Mouse (Mus musculus) liver, embryonic 15.5 days (tissue): ENCODE measurements at regions not wholly inside any gene's neighbourhood (a gene's known extent, or its start where the extent isn't known, plus 50 kb on each side); places are given as distances from the start of the nearest gene placed in this dataset.

Experiments
- ATAC-seq: fragments of 200-750 bp; cut with Nextera tagmentation; 2 replicates; pipeline ENCODE4 v1.8.0; 2017; ENCODE audit warnings: moderate number of reproducible peaks, mild to moderate bottlenecking, moderate library complexity; ENCODE audit not compliant: insufficient read depth
- H3K27ac ChIP-seq: fragments of 300-500 bp; sonication (generic); replicated peaks from 2 replicates; pipeline ENCODE4 v1.5.1; 2015; ENCODE audit warnings: mild to moderate bottlenecking, inconsistent platforms
- H3K27me3 ChIP-seq: fragments of 300-500 bp; sonication (generic); 2 replicates; pipeline ENCODE4 v1.6.1; 2015; ENCODE audit warnings: mild to moderate bottlenecking, inconsistent platforms
- H3K36me3 ChIP-seq: fragments of 300-500 bp; sonication (generic); replicated peaks from 2 replicates; pipeline ENCODE4 v1.6.1; 2015; ENCODE audit warnings: moderate library complexity, mild to moderate bottlenecking, inconsistent platforms
- H3K4me1 ChIP-seq: fragments of 300-500 bp; sonication (generic); replicated peaks from 2 replicates; pipeline ENCODE4 v1.6.1; 2015; ENCODE audit warnings: inconsistent platforms
- H3K4me2 ChIP-seq: fragments of 300-500 bp; sonication (generic); 2 replicates; pipeline ENCODE4 v1.6.1; 2015; ENCODE audit warnings: moderate library complexity, mild to moderate bottlenecking, inconsistent platforms
- H3K4me3 ChIP-seq: fragments of 300-500 bp; sonication (generic); replicated peaks from 2 replicates; pipeline ENCODE4 v1.5.1; 2015; ENCODE audit warnings: mild to moderate bottlenecking, inconsistent platforms
- H3K9ac ChIP-seq: fragments of 300-500 bp; sonication (generic); 2 replicates; pipeline ENCODE4 v1.6.1; 2015; ENCODE audit warnings: moderate library complexity, mild to moderate bottlenecking, inconsistent platforms
- H3K9me3 ChIP-seq: fragments of 300-500 bp; sonication (generic); replicated peaks from 2 replicates; pipeline ENCODE4 v1.6.1; 2016; ENCODE audit warnings: inconsistent platforms
- WGBS: fragments of 180-500 bp; shearing (Covaris S2); methylation state at CpG from one replicate; pipeline ENCODE4 v1.1.7; 2015; ENCODE audit warnings: mixed read lengths; ENCODE audit not compliant: insufficient replicate concordance; 5-methylcytosine and 5-hydroxymethylcytosine counted together

DNA sequence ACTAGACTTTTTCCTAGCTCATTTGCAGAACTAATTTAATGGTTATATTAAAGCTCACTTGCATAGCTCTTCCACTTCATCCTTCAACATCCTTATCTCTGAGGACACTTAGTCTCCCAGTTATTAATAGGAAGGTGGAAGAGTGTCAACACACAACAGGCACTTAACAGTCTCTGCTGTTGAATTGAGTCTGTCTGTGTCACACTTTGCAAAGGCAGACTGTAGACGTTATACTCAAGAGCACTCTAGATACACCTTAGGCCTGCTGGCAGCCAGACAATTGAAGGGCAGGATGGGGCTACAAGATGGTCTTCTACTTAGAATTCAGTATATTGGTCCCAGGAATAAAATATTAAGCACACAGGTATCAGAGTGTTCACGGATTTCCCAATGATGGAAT, 172.6 kb upstream of the F930015N05Rik start:
- no peaks in the 10 kb centered on the region for H3K4me1 ChIP-seq
- H3K36me3 ChIP-seq, result no peaks in the 10 kb centered on the region
- H3K9me3 ChIP-seq, result no peaks in the 10 kb centered on the region
- 53% methylated on average over 2 of the region's 2 CpGs for WGBS
- no peak overlapping the region for H3K4me3 ChIP-seq
- no peak for ATAC-seq
- H3K27ac ChIP-seq, result no peak overlapping the region
- no peaks in the 10 kb centered on the region for H3K27me3 ChIP-seq
- no peak overlapping the region for H3K4me2 ChIP-seq
- H3K9ac ChIP-seq, result no peak overlapping the region

DNA sequence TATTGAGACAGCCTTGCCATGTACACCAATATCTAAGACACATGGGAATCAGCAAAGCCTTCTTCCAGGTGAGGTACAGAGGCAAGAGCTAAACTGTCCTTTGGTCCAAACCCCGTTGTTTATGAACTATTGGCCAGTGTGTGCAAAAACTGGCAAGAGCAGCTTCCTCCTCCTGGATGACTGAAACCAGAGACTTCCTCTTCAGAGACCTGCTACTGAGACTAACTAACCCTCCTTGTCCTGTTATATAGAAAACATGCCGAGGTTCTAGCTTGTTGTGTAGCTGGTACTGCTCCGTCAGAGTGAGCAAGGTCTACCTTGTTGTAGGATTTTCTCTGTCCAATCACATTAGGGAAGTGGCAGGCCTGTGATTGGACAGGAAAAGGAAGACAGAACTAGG, 174.3 kb upstream of the F930015N05Rik start:
- H3K4me3 ChIP-seq, result no peak overlapping the region
- no peaks in the 10 kb centered on the region for H3K27me3 ChIP-seq
- H3K9ac ChIP-seq, result no peak overlapping the region
- H3K36me3 ChIP-seq, result no peaks in the 10 kb centered on the region
- H3K9me3 ChIP-seq, result no peaks in the 10 kb centered on the region
- 23% methylated on average over 3 of the region's 3 CpGs for WGBS
- H3K4me2 ChIP-seq, result no peak overlapping the region
- no peak for ATAC-seq
- no peaks in the 10 kb centered on the region for H3K4me1 ChIP-seq
- no peak overlapping the region for H3K27ac ChIP-seq

DNA sequence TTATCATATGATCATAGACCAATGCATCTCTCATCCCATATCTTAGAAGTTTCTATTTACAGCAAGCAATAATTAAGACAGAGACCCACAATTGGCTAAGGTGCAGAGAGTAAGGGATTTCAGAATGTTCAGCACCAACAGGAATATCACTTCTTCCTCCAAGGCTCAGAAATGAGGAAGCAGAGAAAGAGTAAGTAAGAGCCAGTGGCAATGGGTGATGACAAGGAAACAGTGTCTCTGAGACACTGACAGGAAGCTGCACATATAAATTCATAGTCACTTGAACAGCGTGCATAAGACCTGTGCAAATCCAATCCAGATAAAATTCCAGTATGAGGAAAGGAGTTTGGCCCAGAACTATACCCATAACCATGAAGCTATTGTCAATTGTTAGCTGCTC, 178.7 kb upstream of the F930015N05Rik start:
- no peak overlapping the region for H3K4me3 ChIP-seq
- no peak overlapping the region for H3K27ac ChIP-seq
- no peaks in the 10 kb centered on the region for H3K4me1 ChIP-seq
- ATAC-seq, result no peak
- WGBS, result 23% methylated on average over 1 of the region's 1 CpGs
- H3K9me3 ChIP-seq, result no peaks in the 10 kb centered on the region
- H3K9ac ChIP-seq, result no peak overlapping the region
- H3K36me3 ChIP-seq, result no peaks in the 10 kb centered on the region
- no peak overlapping the region for H3K4me2 ChIP-seq
- no peaks in the 10 kb centered on the region for H3K27me3 ChIP-seq

DNA sequence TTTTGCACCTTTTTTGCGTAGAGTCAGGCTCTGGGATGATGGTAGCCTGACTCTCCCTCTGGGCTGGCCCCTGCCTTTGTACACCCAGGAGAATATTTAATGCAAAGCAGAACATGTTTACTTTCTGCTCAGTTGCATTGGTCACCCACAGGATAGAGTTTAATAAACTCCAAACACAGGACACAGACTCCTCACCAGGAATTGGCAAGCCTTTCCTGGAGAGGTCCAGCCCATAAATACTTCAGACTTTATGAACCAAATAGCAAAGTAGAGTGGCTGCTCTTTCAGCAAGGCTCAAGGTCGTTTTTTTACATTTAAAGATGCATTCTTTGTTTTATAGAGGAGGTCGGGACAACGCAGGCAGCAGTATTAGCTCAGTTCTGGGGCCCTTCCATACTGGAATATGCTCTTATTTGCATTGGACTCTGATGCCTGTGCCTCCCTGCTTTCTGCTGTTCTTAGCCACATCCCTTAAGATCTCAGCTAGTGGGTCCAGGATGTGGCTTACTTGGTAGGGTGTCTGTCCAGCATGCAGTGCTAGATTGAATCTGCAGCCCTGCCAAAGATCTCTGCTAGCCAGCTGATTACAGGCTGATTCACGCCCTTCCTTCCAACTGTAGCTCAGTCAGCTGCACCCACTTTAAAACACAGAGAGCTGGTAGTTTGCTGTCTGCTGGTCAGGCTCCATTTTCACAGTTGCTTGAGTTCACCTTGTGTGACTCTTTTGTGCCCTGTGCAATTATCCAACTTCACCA, 182.4 kb upstream of the F930015N05Rik start:
- Histone ChIP-seq H3K4me2 (no peak overlapping the region), H3K9ac (no peak overlapping the region), H3K9me3 (no peaks in the 10 kb centered on the region), H3K27me3 (no peaks in the 10 kb centered on the region), H3K36me3 (no peaks in the 10 kb centered on the region), H3K4me1 (no peaks in the 10 kb centered on the region), H3K27ac (no peak overlapping the region), H3K4me3 (no peak overlapping the region)
- 40% methylated on average over 5 of the region's 5 CpGs for WGBS
- no peak for ATAC-seq

DNA sequence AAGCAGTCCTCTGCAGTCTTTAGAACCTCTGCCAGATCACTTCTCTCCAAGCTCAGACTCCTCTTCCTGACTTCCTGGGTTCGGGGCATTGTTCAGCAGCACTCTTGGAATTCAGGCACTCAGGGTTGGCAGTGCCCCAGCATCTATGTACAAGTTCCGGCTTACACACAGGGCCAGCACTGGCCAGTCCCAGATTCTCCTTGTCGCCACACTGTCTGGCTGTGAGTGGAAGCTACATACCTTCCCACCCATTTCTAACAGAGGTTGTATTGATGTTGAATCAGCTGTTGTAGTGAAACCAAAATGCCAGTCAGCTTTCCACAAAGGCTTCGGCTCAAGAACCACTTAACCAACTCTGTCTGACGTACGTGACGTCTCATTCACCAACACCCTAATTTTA, 190.7 kb upstream of the F930015N05Rik start:
- H3K4me2 ChIP-seq, result no peak overlapping the region
- no peak overlapping the region for H3K9ac ChIP-seq
- no peaks in the 10 kb centered on the region for H3K36me3 ChIP-seq
- H3K27ac ChIP-seq, result no peak overlapping the region
- no peaks in the 10 kb centered on the region for H3K9me3 ChIP-seq
- no peaks in the 10 kb centered on the region for H3K27me3 ChIP-seq
- H3K4me3 ChIP-seq, result no peak overlapping the region
- no peak for ATAC-seq
- WGBS, result 64% methylated on average over 7 of the region's 7 CpGs
- no peaks in the 10 kb centered on the region for H3K4me1 ChIP-seq

DNA sequence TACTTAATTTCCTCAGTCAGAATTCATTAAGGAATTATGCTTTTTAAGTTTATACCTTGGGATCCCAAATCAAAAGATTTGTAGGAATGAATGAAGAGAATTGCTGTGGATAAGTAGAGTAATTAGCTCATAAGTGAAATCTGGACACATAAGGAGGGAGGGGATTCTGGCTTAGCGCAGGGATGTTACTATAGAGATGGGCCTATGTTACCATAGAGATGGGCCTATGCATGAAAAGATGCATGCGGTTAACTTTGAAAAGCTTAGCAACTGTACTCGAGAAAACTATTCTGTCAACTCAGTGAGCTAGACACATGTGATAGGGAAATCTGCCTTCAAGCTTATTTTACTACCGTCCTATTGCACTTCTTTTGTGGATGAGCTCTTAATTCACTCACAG, 204.5 kb upstream of the F930015N05Rik start:
- Histone ChIP-seq H3K4me2 (no peak overlapping the region), H3K9ac (no peak overlapping the region), H3K9me3 (no peaks in the 10 kb centered on the region), H3K27me3 (no peaks in the 10 kb centered on the region), H3K27ac (no peak overlapping the region), H3K4me1 (no peaks in the 10 kb centered on the region), H3K36me3 (no peaks in the 10 kb centered on the region), H3K4me3 (no peak overlapping the region)
- 61% methylated on average over 4 of the region's 4 CpGs for WGBS
- ATAC-seq, result no peak

DNA sequence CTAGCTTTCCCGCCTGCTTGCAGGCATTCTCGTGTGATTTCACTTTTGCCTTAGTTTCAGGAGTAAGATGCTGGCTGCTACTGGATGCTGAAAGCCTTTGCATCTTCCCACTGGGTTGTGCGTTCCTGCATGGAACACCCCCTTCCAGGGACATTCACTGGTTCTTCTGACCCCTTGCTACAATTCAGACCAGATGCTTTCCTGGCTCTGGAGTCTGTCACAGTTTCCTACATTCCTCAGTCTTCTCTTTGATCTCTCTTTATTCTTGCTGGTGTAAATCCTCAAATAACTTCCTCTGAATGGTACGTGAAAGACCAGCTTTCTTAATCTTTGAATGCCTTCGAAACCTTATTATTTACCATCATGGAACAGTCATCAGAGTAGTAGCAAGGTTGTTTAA, 206.7 kb upstream of the F930015N05Rik start:
- H3K4me3 ChIP-seq, result no peak overlapping the region
- no peaks in the 10 kb centered on the region for H3K36me3 ChIP-seq
- H3K27me3 ChIP-seq, result no peaks in the 10 kb centered on the region
- no peak for ATAC-seq
- no peak overlapping the region for H3K9ac ChIP-seq
- WGBS, result 43% methylated on average over 5 of the region's 5 CpGs
- no peaks in the 10 kb centered on the region for H3K4me1 ChIP-seq
- no peak overlapping the region for H3K27ac ChIP-seq
- no peak overlapping the region for H3K4me2 ChIP-seq
- H3K9me3 ChIP-seq, result no peaks in the 10 kb centered on the region

DNA sequence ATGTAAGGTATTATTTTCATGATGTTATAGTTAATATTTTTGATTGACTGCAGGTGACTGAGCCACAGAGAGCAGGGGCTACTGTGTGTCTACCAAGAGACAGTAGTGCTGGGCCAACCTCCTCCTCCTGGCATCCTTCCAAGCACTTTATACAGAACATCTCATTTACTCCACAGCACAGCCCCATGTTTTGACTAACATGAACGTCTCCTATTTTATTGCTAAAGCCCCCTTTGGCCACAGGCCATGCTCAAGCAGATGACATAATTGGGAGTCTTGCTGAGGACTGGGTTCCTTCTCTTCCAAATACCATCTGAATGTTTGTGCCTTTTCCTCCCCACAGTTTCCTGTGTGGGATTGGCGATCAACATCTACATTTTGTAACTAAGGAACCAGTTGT, 211.5 kb upstream of the F930015N05Rik start:
- Histone ChIP-seq H3K4me1 (no peaks in the 10 kb centered on the region), H3K27me3 (no peaks in the 10 kb centered on the region), H3K36me3 (no peaks in the 10 kb centered on the region), H3K9me3 (no peaks in the 10 kb centered on the region), H3K9ac (no peak overlapping the region), H3K4me2 (no peak overlapping the region), H3K27ac (no peak overlapping the region), H3K4me3 (no peak overlapping the region)
- no peak for ATAC-seq
- WGBS, result 21% methylated on average over 2 of the region's 2 CpGs

DNA sequence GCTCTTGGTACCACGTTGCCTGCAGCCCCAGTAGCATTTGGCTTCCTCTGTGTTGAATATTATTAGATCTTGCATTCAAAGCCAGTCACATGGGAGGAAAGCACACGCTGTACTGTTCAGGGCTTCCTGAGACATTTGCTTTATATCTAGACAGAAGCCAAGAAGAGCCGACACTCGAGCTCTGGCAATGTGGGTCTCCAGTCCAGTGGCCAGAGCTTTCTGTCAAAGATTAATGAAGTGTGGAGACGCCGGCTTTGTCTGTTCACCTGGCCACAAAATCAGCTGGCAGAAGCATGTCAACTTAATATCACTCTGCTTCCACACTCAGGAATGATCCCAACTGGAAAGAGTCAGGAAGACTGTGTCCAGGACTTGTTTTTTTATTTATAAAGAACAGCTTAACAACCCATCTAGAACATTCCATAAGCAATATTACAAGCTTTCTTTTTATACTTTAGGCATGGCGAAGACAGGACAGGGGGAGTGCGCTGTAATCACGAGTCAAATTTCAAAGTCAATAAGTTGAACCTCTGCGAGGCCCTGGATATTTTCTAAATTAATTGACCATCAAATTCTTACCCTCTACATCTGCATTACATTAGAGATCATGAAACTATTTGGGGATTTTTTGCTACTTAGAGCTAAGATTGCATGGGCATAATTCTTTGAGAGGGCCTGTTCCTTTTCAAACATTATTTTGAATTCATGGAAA, 214.3 kb upstream of the F930015N05Rik start:
- no peaks in the 10 kb centered on the region for H3K4me1 ChIP-seq
- H3K36me3 ChIP-seq, result no peaks in the 10 kb centered on the region
- no peaks in the 10 kb centered on the region for H3K27me3 ChIP-seq
- H3K4me3 ChIP-seq, result no peak overlapping the region
- H3K4me2 ChIP-seq, result no peak overlapping the region
- no peak overlapping the region for H3K9ac ChIP-seq
- WGBS, result 63% methylated on average over 10 of the region's 10 CpGs
- H3K27ac ChIP-seq, result no peak overlapping the region
- no peaks in the 10 kb centered on the region for H3K9me3 ChIP-seq
- no peak for ATAC-seq

DNA sequence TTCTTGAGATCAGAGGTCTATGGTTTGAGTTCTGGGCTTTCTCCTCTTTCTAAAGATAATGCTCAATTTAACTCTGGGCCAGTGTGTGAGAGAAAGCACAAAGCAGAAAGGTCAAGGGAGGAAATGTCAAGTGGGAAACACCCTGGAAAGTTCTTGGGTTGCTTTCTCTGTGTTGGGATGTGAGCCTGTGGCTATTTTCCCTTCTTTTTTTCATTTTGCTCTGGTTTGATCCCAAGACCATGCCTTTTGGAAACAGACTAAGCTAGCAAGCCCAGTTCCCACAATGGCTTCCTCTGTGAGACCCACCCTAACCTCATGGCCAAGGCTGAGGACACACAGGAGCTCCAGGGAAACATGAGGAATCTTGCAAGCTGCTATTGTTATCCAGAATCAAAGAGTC, 216.4 kb upstream of the F930015N05Rik start:
- Histone ChIP-seq H3K27me3 (no peaks in the 10 kb centered on the region), H3K9ac (no peak overlapping the region), H3K9me3 (no peaks in the 10 kb centered on the region), H3K4me1 (no peaks in the 10 kb centered on the region), H3K36me3 (no peaks in the 10 kb centered on the region), H3K27ac (no peak overlapping the region), H3K4me3 (no peak overlapping the region), H3K4me2 (no peak overlapping the region)
- ATAC-seq, result no peak

DNA sequence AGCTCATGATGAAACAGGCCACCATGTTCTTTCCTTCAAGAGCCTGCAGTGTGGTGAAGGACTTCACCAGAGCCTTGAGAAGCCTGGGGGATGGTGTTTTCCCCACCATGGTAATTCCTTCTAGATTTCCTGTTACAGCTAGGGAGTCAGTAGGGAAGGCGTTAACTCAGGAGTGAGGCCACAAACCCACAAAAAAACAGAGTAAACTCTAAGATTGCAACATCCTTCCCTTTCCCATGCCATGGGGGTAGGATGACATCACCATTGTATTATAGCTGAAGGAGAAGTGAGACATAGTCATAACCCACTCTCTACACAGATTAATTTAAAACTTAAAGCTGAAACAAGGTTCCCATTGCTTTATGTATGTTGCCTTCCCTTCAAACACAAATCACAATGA, 218.7 kb upstream of the F930015N05Rik start:
- Histone ChIP-seq H3K36me3 (no peaks in the 10 kb centered on the region), H3K27me3 (no peaks in the 10 kb centered on the region), H3K27ac (no peak overlapping the region), H3K4me3 (no peak overlapping the region), H3K9me3 (no peaks in the 10 kb centered on the region), H3K4me2 (no peak overlapping the region), H3K4me1 (no peaks in the 10 kb centered on the region), H3K9ac (no peak overlapping the region)
- ATAC-seq, result no peak
- 30% methylated on average over 1 of the region's 1 CpGs for WGBS

DNA sequence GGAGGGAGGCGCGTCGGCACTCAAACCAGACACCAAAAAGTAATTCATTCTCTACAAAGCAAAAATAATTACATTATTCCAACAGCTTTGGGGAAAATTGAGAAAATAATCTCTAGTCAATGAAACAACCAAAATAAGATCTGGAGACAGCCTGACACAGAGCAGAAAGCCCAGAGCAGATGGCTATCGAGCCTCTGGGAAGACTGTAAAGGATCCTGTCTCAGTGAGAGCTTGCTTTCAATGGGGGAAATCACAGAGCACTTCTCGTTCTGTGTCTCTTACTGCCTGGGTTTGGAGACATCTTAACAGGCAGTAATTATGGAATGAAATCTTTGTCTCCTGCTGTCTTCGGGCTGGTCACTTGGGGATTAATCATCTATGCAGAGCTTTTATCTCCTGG, 226.7 kb upstream of the F930015N05Rik start:
- no peak for ATAC-seq
- WGBS, result 38% methylated on average over 6 of the region's 6 CpGs
- H3K27me3 ChIP-seq, result no peaks in the 10 kb centered on the region
- no peak overlapping the region for H3K9ac ChIP-seq
- no peaks in the 10 kb centered on the region for H3K9me3 ChIP-seq
- H3K36me3 ChIP-seq, result no peaks in the 10 kb centered on the region
- H3K4me1 ChIP-seq, result no peaks in the 10 kb centered on the region
- H3K27ac ChIP-seq, result no peak overlapping the region
- no peak overlapping the region for H3K4me3 ChIP-seq
- H3K4me2 ChIP-seq, result no peak overlapping the region
